Mouse (Mus musculus) lung, postnatal 0 days (tissue): ENCODE measurements around the gene Stx6.

Source experiments
- CTCF ChIP-seq: IDR thresholded peaks from 2 replicates; pipeline ENCODE4 v1.5.1; 2016; ENCODE audit warnings: antibody characterized with exemption, mild to moderate bottlenecking
- EP300 ChIP-seq: IDR thresholded peaks from 2 replicates; pipeline ENCODE4 v1.6.1; 2016; ENCODE audit warnings: antibody characterized with exemption, mild to moderate bottlenecking, control low read depth

GRCm38 (mm10) chr1:155223849-155224554 lies 65.5 kb downstream of the Stx6 start:
- TF ChIP-seq CTCF (peak; percentile 99), EP300 (no peak)
